Mouse (Mus musculus) mouse trophoblast stem cell (cell line): Measurements from ENCODE around the gene Cd84.

Source experiments
- in situ Hi-C, 2 experiments: fragments of 300-500 bp; cut with MseI, MboI; formaldehyde crosslinking; loops; 2 replicates in 1 of 2; 3 replicates in 1 of 2; pipeline ENCODE4 v1.15.1; 2025

The Cd84 gene

GRCm38 (mm10) chr1:171915638-171916458 lies 76.4 kb downstream of the Cd84 start:
- in situ Hi-C loops, result no loop called here

DNA sequence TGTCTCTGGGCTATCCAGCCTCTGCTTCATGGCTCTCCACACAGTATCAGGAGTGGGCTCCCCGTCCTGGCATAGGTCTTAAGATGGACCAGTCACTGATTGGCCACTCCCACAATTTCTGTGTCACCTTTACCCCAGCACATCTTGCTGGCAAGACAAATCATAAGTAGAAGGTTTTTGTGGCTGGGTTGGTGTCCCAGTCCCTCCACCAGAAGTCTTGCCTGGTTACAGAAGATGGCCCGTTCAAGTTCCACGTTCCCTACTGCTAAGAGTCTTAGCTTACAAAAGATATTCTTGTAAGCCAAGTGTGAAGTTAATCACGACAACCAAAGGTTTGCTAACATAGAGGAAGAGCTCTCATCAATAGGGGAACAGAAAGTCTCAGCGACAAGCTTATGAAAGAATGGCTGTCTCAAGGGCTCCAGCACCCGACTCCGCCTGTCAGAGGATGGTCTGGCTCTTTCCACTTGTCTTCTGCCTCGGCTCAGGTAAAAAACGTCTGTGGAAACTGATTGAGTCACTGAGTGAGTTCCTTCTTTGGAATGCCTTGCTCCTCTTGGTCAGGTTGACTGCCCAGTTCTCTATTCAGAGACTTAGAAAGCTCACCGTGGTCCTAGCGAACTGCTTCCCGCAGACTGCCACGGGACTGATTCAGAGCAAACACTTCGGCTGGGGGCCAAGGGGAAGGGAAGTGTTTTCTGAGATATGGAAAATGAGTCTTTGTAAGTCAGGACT lies 78.0 kb downstream of the Cd84 start, which contains the start of gene Slamf6:
Gene Slamf6, plus strand, starts transcription at position 211 of the 735 bp plus-strand sequence.
- in situ Hi-C loops, result no loop called here

- in situ Hi-C loops, result no loop called here
Observed at GRCm38 (mm10) chr1:171918136-171918920, 78.8 kb downstream of the Cd84 start.

DNA sequence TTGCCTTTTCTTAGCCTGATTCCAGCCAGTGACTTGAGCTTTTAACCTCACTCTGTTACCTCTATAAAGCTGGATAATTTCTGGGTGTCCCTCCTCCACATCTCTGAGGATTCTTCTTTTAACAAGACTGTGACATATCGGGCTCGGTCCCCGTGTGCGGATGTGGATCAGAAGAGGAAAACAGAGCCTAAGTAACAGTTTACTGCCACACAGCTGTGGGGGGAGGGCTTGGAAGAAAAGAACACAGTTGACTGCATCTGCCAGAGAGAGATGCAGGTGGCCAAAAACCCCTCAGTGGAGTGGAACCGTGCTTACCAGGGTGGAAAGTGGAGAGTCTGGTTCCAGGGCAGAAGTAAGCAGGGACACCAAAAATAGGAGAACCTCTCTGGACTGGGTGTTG lies 79.7 kb downstream of the Cd84 start:
- in situ Hi-C loops, result no loop called here

GRCm38 (mm10) chr1:171919901-171920510 lies 80.5 kb downstream of the Cd84 start:
- in situ Hi-C loops, result no loop called here

- in situ Hi-C loops, result no loop called here
Observed at GRCm38 (mm10) chr1:171920989-171921621, 81.6 kb downstream of the Cd84 start.

DNA sequence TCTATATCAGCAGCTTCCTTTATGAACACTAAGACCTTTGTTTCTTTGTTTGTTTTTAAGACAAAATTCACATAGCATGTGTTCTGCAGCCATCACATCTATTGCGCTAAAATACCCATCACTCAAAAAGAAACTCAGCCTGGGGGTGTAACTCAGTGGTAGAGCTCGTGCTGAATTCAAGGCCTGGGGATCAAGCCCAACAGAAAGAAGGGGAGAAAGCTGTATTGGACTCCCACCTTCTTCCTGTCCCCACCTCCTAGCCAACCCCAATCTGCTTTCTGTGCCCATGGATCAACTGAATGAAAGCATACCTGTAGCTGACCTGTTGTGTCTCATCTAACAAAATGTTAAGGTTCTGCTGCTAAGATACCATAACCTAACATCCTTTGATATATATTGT lies 82.1 kb downstream of the Cd84 start:
- in situ Hi-C loops, result no loop called here

- in situ Hi-C loops, result no loop called here
Observed at GRCm38 (mm10) chr1:171922844-171923243, 83.3 kb downstream of the Cd84 start.

DNA sequence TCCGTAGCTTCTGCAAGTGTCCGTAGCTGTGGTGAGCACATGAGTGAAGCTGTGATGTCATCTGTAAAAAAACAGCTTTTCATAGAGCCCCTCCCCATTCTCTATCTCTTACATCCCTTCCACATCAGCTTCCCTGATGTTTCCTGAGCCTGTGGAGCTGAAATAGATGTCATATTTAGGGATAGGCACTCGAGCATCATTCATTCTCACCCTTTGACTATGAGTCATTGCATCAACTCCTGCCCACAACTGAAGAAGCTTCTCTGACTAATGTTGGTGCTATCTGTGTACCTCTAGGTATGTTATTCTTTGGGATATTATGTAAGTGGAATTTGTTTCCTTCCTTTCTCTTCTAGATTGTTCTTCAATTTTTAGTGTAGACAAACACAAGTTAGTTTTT lies 85.4 kb downstream of the Cd84 start:
- in situ Hi-C loops, result no loop called here

DNA sequence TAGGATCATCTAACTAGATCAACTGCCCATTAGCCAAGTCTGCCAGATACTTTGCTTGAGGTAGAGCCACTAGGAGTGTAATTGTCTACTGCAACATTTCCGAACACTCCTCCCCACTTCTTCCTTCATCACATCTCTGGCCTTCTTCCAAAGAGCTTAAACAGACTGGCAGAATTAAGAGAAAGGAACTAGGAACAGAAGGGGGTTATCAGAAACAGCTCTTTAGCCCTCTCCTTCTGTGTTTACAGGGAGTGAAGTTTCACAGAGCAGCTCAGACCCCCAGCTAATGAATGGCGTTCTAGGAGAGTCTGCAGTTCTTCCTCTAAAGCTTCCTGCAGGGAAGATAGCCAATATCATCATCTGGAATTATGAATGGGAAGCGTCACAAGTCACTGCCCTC lies 94.4 kb downstream of the Cd84 start:
- in situ Hi-C loops, result no loop called here

GRCm38 (mm10) chr1:171938952-171939948 lies 99.8 kb downstream of the Cd84 start:
- in situ Hi-C loops, result no loop called here
